Mouse (Mus musculus): ENCODE results near the gene Mrpl45.
"Not testable (repeated sequence)": the region's sequence is repeated elsewhere in the genome, so short reads cannot be mapped to it uniquely, and the experiment has no call there.

Mrpl45 gene

GRCm38 (mm10) chr11:97314751-97315503, 589 bp upstream of the Mrpl45 start:
- Histone ChIP-seq H3K27me3 (ENCODE audit: insufficient read depth, low read length) (no peaks in the 10 kb centered on the region), H3K4me1 (replicated peaks; ENCODE audit: low read depth, low read length) (peaks cover 54% of the 10 kb centered on the region), H3K36me3 (ENCODE audit: insufficient read depth, low read length) (peaks cover 29% of the 10 kb centered on the region), H3K9me3 (ENCODE audit: low read length) (no peaks in the 10 kb centered on the region), H3K4me3 (replicated peaks; ENCODE audit: low read length) (peak overlapping the region; percentile 65)
- TF ChIP-seq POU5F1 (IDR thresholded peaks at IDR 0.05; ENCODE audit: borderline replicate concordance, low read length) (no peak), CTCF (conservative IDR thresholded peaks at IDR 0.05; ENCODE audit: low read length) (no peak)

- TF ChIP-seq CTCF (conservative IDR thresholded peaks at IDR 0.05; ENCODE audit: low read length): no peak
- no peak for TF ChIP-seq POU5F1 (IDR thresholded peaks at IDR 0.05; ENCODE audit: borderline replicate concordance, low read length)
- no peak for TF ChIP-seq NANOG (IDR thresholded peaks at IDR 0.05; ENCODE audit: borderline replicate concordance, low read length)
- H3K27me3 ChIP-seq (ENCODE audit: insufficient read depth, low read length): no peaks in the 10 kb centered on the region
- H3K36me3 ChIP-seq (ENCODE audit: insufficient read depth, low read length): peaks cover 71% of the 10 kb centered on the region
- H3K4me1 ChIP-seq (replicated peaks; ENCODE audit: low read depth, low read length): peaks cover 64% of the 10 kb centered on the region
- H3K4me3 ChIP-seq (replicated peaks; ENCODE audit: low read length): 0 out of 2 replicates have a peak overlapping the region, but pooled peaks have one; percentile 8
- no peaks in the 10 kb centered on the region for H3K9me3 ChIP-seq (ENCODE audit: low read length)
Measured at GRCm38 (mm10) chr11:97321197-97321596, 5.7 kb downstream of the Mrpl45 start.

- peaks cover 64% of the 10 kb centered on the region for H3K4me1 ChIP-seq (replicated peaks; ENCODE audit: low read depth, low read length)
- H3K27me3 ChIP-seq (ENCODE audit: insufficient read depth, low read length); H3K9me3 ChIP-seq (ENCODE audit: low read length): not testable (repeated sequence)
- H3K4me3 ChIP-seq (replicated peaks; ENCODE audit: low read length): peak overlapping the region; percentile 26; the same call in 1 of the 2 replicates
- 0 out of 2 replicates have a peak, but pooled peaks have one; percentile 7 for TF ChIP-seq CTCF (conservative IDR thresholded peaks at IDR 0.05; ENCODE audit: low read length)
- peaks cover 74% of the 10 kb centered on the region for H3K36me3 ChIP-seq (ENCODE audit: insufficient read depth, low read length)
Measured at GRCm38 (mm10) chr11:97321894-97322600, 6.5 kb downstream of the Mrpl45 start.

- peaks cover 74% of the 10 kb centered on the region for H3K4me1 ChIP-seq (replicated peaks; ENCODE audit: low read depth, low read length)
- TF ChIP-seq CTCF (conservative IDR thresholded peaks at IDR 0.05; ENCODE audit: low read length): peak; percentile 63
- TF ChIP-seq POU5F1 (IDR thresholded peaks at IDR 0.05; ENCODE audit: borderline replicate concordance, low read length): no peak
- TF ChIP-seq NANOG (IDR thresholded peaks at IDR 0.05; ENCODE audit: borderline replicate concordance, low read length): no peak
- H3K4me3 ChIP-seq (replicated peaks; ENCODE audit: low read length): no peak overlapping the region
- H3K9me3 ChIP-seq (ENCODE audit: low read length): no peaks in the 10 kb centered on the region
- H3K27me3 ChIP-seq (ENCODE audit: insufficient read depth, low read length): no peaks in the 10 kb centered on the region
- peaks cover 79% of the 10 kb centered on the region for H3K36me3 ChIP-seq (ENCODE audit: insufficient read depth, low read length)
Measured at GRCm38 (mm10) chr11:97325224-97325623, 9.7 kb downstream of the Mrpl45 start.

GRCm38 (mm10) chr11:97328148-97328547, 12.6 kb downstream of the Mrpl45 start:
- peaks cover 80% of the 10 kb centered on the region for H3K4me1 ChIP-seq (replicated peaks; ENCODE audit: low read depth, low read length)
- H3K4me3 ChIP-seq (replicated peaks; ENCODE audit: low read length): no peak overlapping the region
- TF ChIP-seq POU5F1 (IDR thresholded peaks at IDR 0.05; ENCODE audit: borderline replicate concordance, low read length): no peak
- no peak for TF ChIP-seq NANOG (IDR thresholded peaks at IDR 0.05; ENCODE audit: borderline replicate concordance, low read length)
- TF ChIP-seq CTCF (conservative IDR thresholded peaks at IDR 0.05; ENCODE audit: low read length): peak; percentile 95
- peaks cover 93% of the 10 kb centered on the region for H3K36me3 ChIP-seq (ENCODE audit: insufficient read depth, low read length)
- no peaks in the 10 kb centered on the region for H3K9me3 ChIP-seq (ENCODE audit: low read length)
- H3K27me3 ChIP-seq (ENCODE audit: insufficient read depth, low read length): no peaks in the 10 kb centered on the region

- TF ChIP-seq NANOG (IDR thresholded peaks at IDR 0.05; ENCODE audit: borderline replicate concordance, low read length) (no peak), CTCF (conservative IDR thresholded peaks at IDR 0.05; ENCODE audit: low read length) (no peak), POU5F1 (IDR thresholded peaks at IDR 0.05; ENCODE audit: borderline replicate concordance, low read length) (no peak)
- Histone ChIP-seq H3K4me3 (replicated peaks; ENCODE audit: low read length) (no peak overlapping the region), H3K27me3 (ENCODE audit: insufficient read depth, low read length) (no peaks in the 10 kb centered on the region), H3K4me1 (replicated peaks; ENCODE audit: low read depth, low read length) (peaks cover 85% of the 10 kb centered on the region), H3K36me3 (ENCODE audit: insufficient read depth, low read length) (peaks cover 75% of the 10 kb centered on the region), H3K9me3 (ENCODE audit: low read length) (no peaks in the 10 kb centered on the region)
Measured at GRCm38 (mm10) chr11:97330315-97330714, 14.8 kb downstream of the Mrpl45 start.

GRCm38 (mm10) chr11:97331231-97332190, 16.0 kb downstream of the Mrpl45 start:
- H3K4me3 ChIP-seq (replicated peaks; ENCODE audit: low read length): no peak overlapping the region
- H3K9me3 ChIP-seq (ENCODE audit: low read length): no peaks in the 10 kb centered on the region
- peaks cover 63% of the 10 kb centered on the region for H3K36me3 ChIP-seq (ENCODE audit: insufficient read depth, low read length)
- no peaks in the 10 kb centered on the region for H3K27me3 ChIP-seq (ENCODE audit: insufficient read depth, low read length)
- TF ChIP-seq POU5F1 (IDR thresholded peaks at IDR 0.05; ENCODE audit: borderline replicate concordance, low read length) (no peak), NANOG (IDR thresholded peaks at IDR 0.05; ENCODE audit: borderline replicate concordance, low read length) (no peak), CTCF (conservative IDR thresholded peaks at IDR 0.05; ENCODE audit: low read length) (no peak)
- peaks cover 90% of the 10 kb centered on the region for H3K4me1 ChIP-seq (replicated peaks; ENCODE audit: low read depth, low read length)

- Histone ChIP-seq H3K27me3 (ENCODE audit: insufficient read depth, low read length) (peaks cover 3% of the 10 kb centered on the region), H3K36me3 (ENCODE audit: insufficient read depth, low read length) (peaks cover 48% of the 10 kb centered on the region), H3K4me3 (replicated peaks; ENCODE audit: low read length) (peak overlapping the region; percentile 43), H3K4me1 (replicated peaks; ENCODE audit: low read depth, low read length) (peaks cover 93% of the 10 kb centered on the region), H3K9me3 (ENCODE audit: low read length) (no peaks in the 10 kb centered on the region)
- TF ChIP-seq CTCF (conservative IDR thresholded peaks at IDR 0.05; ENCODE audit: low read length) (no peak), NANOG (IDR thresholded peaks at IDR 0.05; ENCODE audit: borderline replicate concordance, low read length) (no peak), POU5F1 (IDR thresholded peaks at IDR 0.05; ENCODE audit: borderline replicate concordance, low read length) (no peak)
Measured at GRCm38 (mm10) chr11:97333044-97333443, 17.5 kb downstream of the Mrpl45 start.
